8 mouse cellular contexts compared by ENCODE assay signal in the genomic region with DNA sequence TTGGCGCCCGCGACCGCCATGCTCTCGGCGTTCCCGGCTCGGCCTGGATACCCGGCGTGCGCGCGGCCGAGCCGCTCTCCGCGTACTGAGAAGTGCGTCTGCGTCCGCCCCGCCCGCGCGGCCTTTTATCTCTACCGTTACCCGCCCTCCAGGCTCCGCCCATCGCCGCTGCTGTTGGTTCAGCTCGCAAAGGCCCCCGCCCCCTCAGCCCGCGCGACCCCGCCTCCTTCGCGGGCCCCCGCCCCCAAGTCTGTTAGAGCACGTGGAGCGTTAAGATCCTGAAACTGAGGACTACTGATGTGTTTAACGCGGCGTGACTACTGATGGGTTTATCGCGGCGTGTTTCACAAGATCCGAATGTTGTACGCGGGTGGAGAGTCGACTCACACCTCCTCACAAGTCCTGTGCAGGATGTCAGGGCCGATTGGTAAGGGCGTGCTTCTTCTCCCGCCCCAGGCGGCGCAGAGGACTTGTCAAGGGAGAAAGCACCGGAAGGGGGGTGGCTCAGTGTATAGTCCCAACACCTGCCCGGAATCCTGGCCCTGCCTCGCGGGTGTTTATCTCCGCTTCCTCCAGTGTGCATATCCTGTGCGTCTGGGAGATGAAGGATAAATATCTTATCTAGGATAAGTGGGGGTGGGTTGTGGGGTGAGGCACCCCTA. TPM values are rescaled to one million over a fixed set of nuclear protein-coding genes. Genes with fewer than 3 reads are reported as not detected.
A peak's percentile ranks its signal among the peaks of the same experiment; 100 is the strongest.
DNase-seq lines count a peak whose midpoint lies in the region; ATAC-seq lines count a peak whose summit lies in the region.

A gene (minus strand): TSS at position 108 of the 662 bp plus-strand sequence.

- DNase-seq in CD8-positive naive resting alpha-beta T cell, adult 2 months (ENCODE audit: low read depth in 2 of 2, low spot score in 2 of 2), result peak; percentile 92 to 95
- peak; percentile 92 for DNase-seq in c-Kit-positive CD71-negative TER-119-negative erythroid progenitor cells, embryonic 14.5 days (ENCODE audit: low read depth)
- peak; percentile 99 for DNase-seq in forebrain, embryonic 11.5 days (ENCODE audit: low spot score)
- DNase-seq in kidney, postnatal 36 days, result peak; percentile 97 to 99
- peak; percentile 76 for DNase-seq in telencephalon, adult 2 months (ENCODE audit: low read depth, low spot score)

- WGBS in forebrain, embryonic 11.5 days, result under 1% methylated on average over 55 of the region's 61 CpGs
- WGBS in heart, embryonic 16.5 days, result 1% methylated on average over 56 of the region's 61 CpGs
- 1% methylated on average over 61 of the region's 61 CpGs for WGBS in liver, embryonic 15.5 days (ENCODE audit: insufficient replicate concordance)
- WGBS in neural tube, embryonic 12.5 days, result under 1% methylated on average over 61 of the region's 61 CpGs

- H3K36me3 ChIP-seq in forebrain, embryonic 11.5 days (ENCODE audit: control insufficient read depth, insufficient read depth, low read length), result no peaks in the 10 kb centered on the region
- H3K36me3 ChIP-seq in heart, embryonic 16.5 days (ENCODE audit: control insufficient read depth, insufficient read depth), result no peaks in the 10 kb centered on the region
- peaks cover 29% of the 10 kb centered on the region for H3K36me3 ChIP-seq in liver, embryonic 15.5 days (replicated peaks)
- no peaks in the 10 kb centered on the region for H3K36me3 ChIP-seq in neural tube, embryonic 12.5 days

- H3K27ac ChIP-seq in forebrain, embryonic 11.5 days (ENCODE audit: low read depth, low read length), result no peak within 1 kb of the TSS; the same call in 1 of the 2 replicates
- no peak within 1 kb of the TSS for H3K27ac ChIP-seq in heart, embryonic 16.5 days (ENCODE audit: low read length)
- peak within 1 kb of the TSS; percentile 70 for H3K27ac ChIP-seq in liver, embryonic 15.5 days (replicated peaks)
- no peak within 1 kb of the TSS for H3K27ac ChIP-seq in neural tube, embryonic 12.5 days

- H3K4me1 ChIP-seq in forebrain, embryonic 11.5 days (replicated peaks; ENCODE audit: control insufficient read depth, insufficient read depth, low read length), result peaks cover 10% of the 10 kb centered on the region; the same call in 1 of the 2 replicates
- peaks cover 27% of the 10 kb centered on the region for H3K4me1 ChIP-seq in heart, embryonic 16.5 days (ENCODE audit: control insufficient read depth, insufficient read depth, low read length)
- H3K4me1 ChIP-seq in liver, embryonic 15.5 days (replicated peaks), result peaks cover 84% of the 10 kb centered on the region
- peaks cover 23% of the 10 kb centered on the region for H3K4me1 ChIP-seq in neural tube, embryonic 12.5 days

- H3K27me3 ChIP-seq in forebrain, embryonic 11.5 days (ENCODE audit: control insufficient read depth, insufficient read depth, low read length), result peaks cover 6% of the 10 kb centered on the region; the same call in 1 of the 2 replicates
- H3K27me3 ChIP-seq in heart, embryonic 16.5 days (ENCODE audit: control insufficient read depth, insufficient read depth, low read length), result no peaks in the 10 kb centered on the region; the same call in 1 of the 2 replicates
- no peaks in the 10 kb centered on the region for H3K27me3 ChIP-seq in liver, embryonic 15.5 days
- no peaks in the 10 kb centered on the region; the same call in none of the 2 replicates for H3K27me3 ChIP-seq in neural tube, embryonic 12.5 days (replicated peaks)

- peak within 1 kb of the TSS; percentile 78 for H3K4me3 ChIP-seq in forebrain, embryonic 11.5 days (ENCODE audit: low read depth, low read length)
- peak within 1 kb of the TSS; percentile 74 for H3K4me3 ChIP-seq in heart, embryonic 16.5 days (ENCODE audit: low read length)
- peak within 1 kb of the TSS; percentile 78 for H3K4me3 ChIP-seq in liver, embryonic 15.5 days (replicated peaks)
- H3K4me3 ChIP-seq in neural tube, embryonic 12.5 days, result peak within 1 kb of the TSS; percentile 67

- ATAC-seq in forebrain, embryonic 11.5 days (replicated peaks; ENCODE audit: low FRiP score), result peak; percentile 90
- ATAC-seq in heart, embryonic 16.5 days (replicated peaks; ENCODE audit: extremely low read depth, insufficient read depth, low FRiP score), result peak; percentile 94
- peak; percentile 88 for ATAC-seq in liver, embryonic 15.5 days (ENCODE audit: insufficient read depth)
- ATAC-seq in neural tube, embryonic 12.5 days (ENCODE audit: low FRiP score, low read depth), result peak; percentile 91

- H3K9ac ChIP-seq in forebrain, embryonic 11.5 days (ENCODE audit: low read length), result peak within 1 kb of the TSS; percentile 72
- H3K9ac ChIP-seq in heart, embryonic 16.5 days (ENCODE audit: low read length), result peak within 1 kb of the TSS; percentile 72
- H3K9ac ChIP-seq in liver, embryonic 15.5 days, result peak within 1 kb of the TSS; percentile 89
- H3K9ac ChIP-seq in neural tube, embryonic 12.5 days, result peak within 1 kb of the TSS; percentile 65

- H3K9me3 ChIP-seq in forebrain, embryonic 11.5 days (ENCODE audit: control insufficient read depth, low read length), result no peaks in the 10 kb centered on the region
- no peaks in the 10 kb centered on the region for H3K9me3 ChIP-seq in heart, embryonic 16.5 days (replicated peaks; ENCODE audit: control insufficient read depth, low read length)
- H3K9me3 ChIP-seq in liver, embryonic 15.5 days (replicated peaks), result no peaks in the 10 kb centered on the region
- H3K9me3 ChIP-seq in neural tube, embryonic 12.5 days, result no peaks in the 10 kb centered on the region

- peak within 1 kb of the TSS; percentile 97 for H3K4me2 ChIP-seq in forebrain, embryonic 11.5 days (ENCODE audit: low read depth, low read length, severe bottlenecking)
- peak within 1 kb of the TSS; percentile 100 for H3K4me2 ChIP-seq in heart, embryonic 16.5 days (ENCODE audit: low read depth, low read length)
- peak within 1 kb of the TSS; percentile 92 for H3K4me2 ChIP-seq in liver, embryonic 15.5 days
- H3K4me2 ChIP-seq in neural tube, embryonic 12.5 days (replicated peaks), result peak within 1 kb of the TSS; percentile 94

RNA-seq across cellular contexts. Expression of the gene that starts here (rescaled TPM):
- polyA plus RNA-seq in forebrain, embryonic 11.5 days (2014; fragmentation: Nextera tagmentation; extraction: Ambion mirVana), result 37.1 and 43.0 TPM in 2 replicates
- polyA plus RNA-seq in heart, embryonic 16.5 days (2015; fragmentation: Nextera tagmentation; extraction: Ambion mirVana), result 14.4 TPM in 2 replicates
- polyA plus RNA-seq in liver, embryonic 15.5 days (2015; fragmentation: Nextera tagmentation; extraction: Ambion mirVana), result 38.2 and 42.4 TPM in 2 replicates
- polyA plus RNA-seq in neural tube, embryonic 12.5 days (2016; fragmentation: Nextera tagmentation; extraction: Ambion mirVana), result 32.0 and 40.8 TPM in 2 replicates
